Mouse (Mus musculus): ENCODE measurements at regions not wholly inside any gene's neighbourhood (a gene's known extent, or its start where the extent isn't known, plus 50 kb on each side); places are given as distances from the start of the nearest gene placed in this dataset.
"Not testable (repeated sequence)": the region's sequence is repeated elsewhere in the genome, so short reads cannot be mapped to it uniquely, and the experiment has no call there.

DNA sequence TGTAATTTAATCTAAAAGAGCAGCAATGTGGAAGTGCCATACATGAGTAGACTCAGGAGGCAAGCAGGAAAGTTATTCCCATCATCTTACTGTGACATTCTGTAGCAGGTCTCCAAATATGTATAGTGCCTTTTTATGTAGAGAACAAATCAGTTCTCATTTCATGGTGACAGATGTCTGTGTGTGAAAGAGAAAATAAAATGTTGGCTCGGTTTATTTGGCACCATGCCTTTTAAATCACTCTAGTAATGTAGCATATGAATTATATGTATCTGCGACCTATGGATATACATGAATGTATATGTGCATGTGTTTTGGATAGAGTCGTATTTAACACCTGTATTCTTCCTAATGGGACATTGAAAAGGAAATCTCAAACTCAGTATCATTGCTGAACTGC lies 146.2 kb downstream of the Kcnrg start:
- no peak for DNase-seq (ENCODE audit: extremely low read depth, low read depth, low spot score)

DNA sequence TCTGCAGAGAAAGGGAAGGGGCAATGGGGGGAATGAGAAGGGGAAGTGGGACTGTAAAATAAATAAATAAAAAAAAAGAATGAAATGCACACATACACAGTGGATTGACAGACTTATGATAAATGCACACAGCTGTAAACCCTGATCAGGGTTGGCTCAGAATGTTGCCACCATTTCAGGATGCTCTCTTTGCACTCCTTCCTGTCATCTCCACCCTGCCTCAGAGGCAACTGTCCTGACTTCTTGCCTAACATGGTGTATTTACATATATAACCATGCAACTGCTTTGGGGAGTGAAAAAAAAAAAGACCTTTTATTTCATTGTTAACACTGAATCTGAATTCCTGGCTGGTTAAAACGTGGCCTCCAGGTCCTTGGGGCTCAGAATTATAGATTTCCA lies 149.4 kb downstream of the Kcnrg start:
- no peak for DNase-seq (ENCODE audit: extremely low read depth, low read depth, low spot score)

DNA sequence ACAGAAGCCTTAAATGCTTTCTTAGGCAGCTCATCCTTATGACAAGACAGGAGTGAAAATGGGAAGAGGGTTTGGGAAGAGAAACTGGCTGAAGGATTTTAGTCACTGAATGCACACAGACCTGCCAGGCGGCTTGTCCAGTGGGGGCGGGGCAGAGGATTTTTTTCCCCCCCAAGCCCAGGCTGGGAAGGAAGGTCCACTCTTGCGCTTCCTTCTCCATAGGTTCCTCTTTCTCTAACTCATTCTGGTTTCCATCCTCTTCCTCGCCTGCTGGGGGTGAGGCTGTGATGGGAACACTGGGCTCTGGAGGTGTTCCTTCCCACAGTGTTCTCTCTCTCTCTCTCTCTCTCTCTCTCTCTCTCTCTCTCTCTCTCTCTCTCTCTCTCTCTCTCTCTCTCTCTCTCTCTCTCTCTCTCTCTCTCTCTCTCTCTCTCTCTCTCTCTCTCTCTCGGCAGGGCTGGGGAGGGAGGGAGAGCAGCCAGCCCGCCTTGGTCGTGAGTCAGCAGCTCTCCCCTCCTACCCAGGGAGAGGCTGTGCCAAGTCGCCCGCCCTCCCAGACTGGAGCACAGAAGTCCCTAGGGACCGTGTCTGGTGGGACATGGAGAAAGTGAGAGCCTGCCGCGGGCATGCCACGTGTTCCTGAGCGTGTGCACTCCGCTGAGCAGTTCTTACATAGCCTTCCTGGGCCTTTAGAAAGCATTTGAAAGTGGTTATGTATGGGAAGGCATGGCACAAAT lies 150.0 kb downstream of the Kcnrg start:
- DNase-seq (ENCODE audit: extremely low read depth, low read depth, low spot score), result no peak

DNA sequence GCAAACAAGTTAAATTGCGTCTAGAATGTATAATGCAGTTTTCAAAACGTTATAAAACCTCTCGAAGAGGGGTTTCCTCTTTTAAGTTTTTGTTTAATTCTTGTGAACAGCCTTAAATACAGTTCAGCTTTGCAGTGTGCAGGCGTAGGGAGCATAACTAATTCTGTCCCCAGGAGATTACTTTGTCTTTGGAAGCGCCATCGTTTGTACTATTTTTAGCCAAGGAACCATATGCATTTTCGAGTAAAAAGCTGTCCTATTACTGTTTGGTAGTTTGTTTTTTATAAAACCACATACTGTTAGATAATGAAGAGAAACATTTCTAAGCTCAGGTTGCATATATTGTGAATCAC lies 150.5 kb downstream of the Kcnrg start:
- no peak for DNase-seq (ENCODE audit: extremely low read depth, low read depth, low spot score)

DNA sequence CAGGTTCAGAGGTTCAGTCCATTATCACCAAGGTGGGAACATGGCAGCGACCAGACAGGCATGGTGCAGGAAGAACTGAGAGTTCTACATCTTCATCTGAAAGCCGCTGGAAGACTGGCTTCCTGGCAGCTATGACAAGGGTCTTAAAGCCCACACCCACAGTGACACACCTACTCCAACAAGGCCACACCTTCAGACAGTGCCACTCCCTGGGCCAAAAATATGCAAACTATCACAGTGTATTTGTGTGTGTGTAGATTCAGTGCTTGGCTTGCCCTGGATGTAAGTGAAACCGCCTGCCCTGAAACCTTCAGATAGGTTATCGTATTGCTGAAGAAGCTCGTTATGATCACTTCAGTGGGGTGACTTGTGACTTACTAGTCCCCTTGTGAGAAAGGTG lies 151.3 kb downstream of the Kcnrg start:
- DNase-seq (ENCODE audit: extremely low read depth, low read depth, low spot score), result no peak

DNA sequence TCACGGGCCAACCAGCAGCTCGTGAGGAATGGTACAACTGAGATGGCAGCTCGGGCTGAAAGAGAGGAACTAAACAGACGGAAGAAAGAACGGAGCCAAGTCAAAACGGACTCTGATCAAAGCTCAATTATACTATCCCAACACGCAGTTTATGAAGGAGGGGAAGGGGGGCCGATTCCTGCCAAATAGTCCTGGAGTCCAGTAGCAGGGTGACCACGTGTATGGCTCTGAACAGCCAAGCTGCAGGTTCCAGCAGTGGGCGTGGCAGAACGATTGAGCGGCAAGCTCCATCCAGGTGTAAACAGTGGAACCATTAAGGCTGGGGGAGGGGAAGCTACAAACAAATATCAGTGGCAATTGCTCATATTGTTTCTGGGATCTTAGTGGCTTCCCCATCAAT lies 152.9 kb downstream of the Kcnrg start:
- DNase-seq (ENCODE audit: extremely low read depth, low read depth, low spot score), result not testable (repeated sequence)

DNA sequence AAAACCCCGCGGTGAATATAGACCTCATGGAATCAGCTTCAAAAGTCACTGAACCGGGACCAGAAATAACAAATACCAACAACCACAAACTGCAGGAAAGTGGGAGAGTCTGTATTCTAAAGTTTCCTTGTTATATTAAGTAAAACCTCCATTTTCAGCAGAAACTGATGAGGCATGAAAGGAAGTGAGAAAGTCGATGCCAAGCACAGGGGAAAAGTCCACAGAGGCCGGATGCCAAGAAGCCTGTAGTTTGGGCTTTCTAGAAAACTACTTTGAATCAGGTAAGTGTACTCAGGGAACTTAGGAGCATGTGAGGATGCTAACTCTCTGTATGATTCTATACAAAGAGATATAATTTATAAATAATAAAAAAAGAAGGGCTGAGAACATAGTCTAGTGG lies 154.8 kb downstream of the Kcnrg start:
- DNase-seq (ENCODE audit: extremely low read depth, low read depth, low spot score), result no peak

DNA sequence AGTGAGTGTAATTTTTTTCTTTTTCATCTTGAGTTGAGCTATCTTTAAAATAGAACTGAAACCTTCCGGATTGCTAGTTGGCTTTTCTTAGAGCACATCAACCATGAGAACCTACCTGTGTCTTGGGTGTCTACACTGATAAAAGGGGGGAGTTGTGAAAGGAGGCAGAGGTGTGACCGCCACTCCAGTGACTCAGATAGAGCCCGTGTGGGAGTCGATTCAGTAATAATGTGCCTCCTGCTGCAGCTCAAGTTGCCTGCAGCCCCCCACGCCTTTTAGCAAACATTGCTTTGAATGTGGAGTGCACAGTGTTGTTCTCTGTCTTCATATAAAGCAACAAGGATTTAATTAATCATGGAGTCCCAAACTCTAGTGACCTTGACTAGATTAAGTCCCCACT lies 162.6 kb downstream of the Kcnrg start:
- no peak for DNase-seq (ENCODE audit: extremely low read depth, low read depth, low spot score)

DNA sequence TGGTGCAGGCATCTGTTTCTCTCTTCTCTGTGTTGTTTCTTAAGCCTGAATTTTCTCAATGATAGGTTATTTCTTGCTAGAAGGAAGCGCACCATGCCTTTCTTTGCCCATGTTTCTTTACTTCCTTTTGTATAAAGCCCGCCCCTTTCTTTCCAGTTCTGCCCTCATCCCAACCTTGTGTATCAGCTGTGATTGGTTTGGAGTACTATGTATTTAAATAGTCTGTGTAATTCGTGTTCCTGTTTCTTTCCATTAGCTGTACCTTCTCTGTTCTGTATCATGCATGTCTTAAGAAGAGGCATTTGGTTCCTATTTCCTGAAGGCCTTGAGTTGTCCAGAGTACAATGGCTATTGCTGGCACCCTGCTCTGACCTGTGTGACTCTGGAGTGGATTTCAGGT lies 166.9 kb downstream of the Kcnrg start:
- DNase-seq (ENCODE audit: extremely low read depth, low read depth, low spot score), result no peak

DNA sequence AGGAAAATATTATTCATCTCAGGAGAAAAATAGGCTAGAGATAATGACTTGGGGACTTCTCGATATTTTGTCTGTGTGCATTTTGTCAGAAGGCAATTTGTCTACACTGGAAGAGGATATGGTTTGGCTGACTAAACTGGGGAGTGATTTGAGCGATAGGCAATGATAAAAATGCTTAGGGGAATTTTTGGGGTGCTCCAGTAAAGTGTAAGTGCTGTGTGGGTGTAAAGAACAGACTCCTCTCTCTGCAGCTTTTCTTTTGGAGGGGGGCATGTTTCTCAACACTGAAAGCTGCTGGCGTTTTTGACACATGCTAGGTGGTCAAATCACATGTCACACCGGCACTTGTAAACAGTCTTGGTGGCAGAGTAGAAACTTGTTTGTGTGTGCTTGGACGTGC lies 171.4 kb downstream of the Kcnrg start:
- no peak for DNase-seq (ENCODE audit: extremely low read depth, low read depth, low spot score)

DNA sequence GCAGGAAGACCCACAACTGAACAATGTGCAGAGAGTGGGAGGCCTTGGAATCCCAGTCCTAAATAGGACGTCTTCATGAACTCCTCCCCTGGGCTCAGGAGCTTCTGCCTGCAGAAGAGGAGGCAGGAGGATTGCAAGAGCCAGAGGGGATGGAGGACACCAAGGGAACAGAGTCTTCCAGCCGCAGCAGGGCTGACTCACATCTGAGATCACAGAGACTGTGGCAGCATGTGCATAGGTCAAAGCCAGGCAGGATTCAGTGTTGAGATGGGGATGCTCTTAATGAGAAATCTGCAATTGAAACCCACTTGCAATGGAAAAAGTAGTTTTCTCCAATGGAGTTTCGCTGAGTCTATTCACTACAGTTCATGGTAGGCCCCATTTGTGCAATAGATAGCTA lies 175.9 kb downstream of the Kcnrg start:
- DNase-seq (ENCODE audit: extremely low read depth, low read depth, low spot score), result no peak

DNA sequence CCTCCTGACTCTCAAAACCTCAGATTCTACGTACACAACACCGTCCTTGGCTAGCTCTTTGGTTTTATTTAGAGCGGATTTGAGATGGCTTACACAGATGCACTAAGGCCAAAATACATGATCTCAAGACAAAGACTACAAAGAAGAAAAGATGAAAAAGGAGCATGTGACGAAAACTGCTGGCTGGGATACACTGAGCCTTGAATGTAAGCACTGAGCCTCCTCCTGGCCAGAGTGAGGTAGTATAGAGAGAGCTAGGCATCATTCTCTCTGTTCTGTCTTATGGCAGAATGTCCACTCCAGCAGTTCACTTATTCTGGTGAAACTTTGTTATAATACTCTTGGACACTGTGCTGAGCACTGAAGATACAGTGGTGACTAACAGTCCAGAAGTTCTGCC lies 177.4 kb downstream of the Kcnrg start:
- no peak for DNase-seq (ENCODE audit: extremely low read depth, low read depth, low spot score)

DNA sequence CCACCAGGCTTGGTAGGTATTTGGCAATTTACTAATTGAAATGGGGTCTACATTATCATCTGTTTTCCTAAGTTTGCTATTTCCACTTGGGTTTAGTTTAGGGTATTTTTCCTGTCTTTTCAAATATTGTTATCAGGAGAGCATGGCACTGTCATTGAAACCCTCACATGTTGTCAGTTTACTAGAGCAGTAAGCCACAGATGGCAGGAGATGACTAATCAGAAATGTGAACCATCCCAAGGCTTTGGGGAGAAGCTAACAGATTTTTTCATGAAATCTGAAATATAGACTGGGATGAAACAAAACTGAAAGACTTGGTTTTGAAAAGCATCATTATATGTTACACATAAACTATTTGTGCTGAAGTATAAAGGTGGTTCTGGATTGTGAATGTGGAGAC lies 178.8 kb downstream of the Kcnrg start:
- DNase-seq (ENCODE audit: extremely low read depth, low read depth, low spot score), result no peak

DNA sequence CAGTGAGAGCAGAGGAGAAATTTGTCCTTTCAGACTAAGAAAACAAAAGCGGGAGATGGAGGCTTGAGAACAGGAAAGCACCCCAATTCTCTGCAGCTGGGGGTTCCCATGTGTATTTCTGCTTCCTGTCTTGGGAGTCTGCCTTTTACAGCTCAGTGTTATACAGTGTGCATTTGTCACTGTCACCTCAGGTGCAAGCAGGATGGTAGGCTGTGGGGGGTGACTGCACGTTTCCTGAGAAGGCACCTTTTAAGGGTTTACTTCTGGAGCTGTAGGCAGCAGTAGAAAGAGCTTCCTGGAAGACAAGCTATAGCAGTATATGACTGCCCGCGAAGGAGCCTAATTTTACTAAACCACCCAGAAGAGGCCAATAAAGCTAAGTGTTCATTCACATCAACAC lies 180.5 kb downstream of the Kcnrg start:
- DNase-seq (ENCODE audit: extremely low read depth, low read depth, low spot score), result no peak

DNA sequence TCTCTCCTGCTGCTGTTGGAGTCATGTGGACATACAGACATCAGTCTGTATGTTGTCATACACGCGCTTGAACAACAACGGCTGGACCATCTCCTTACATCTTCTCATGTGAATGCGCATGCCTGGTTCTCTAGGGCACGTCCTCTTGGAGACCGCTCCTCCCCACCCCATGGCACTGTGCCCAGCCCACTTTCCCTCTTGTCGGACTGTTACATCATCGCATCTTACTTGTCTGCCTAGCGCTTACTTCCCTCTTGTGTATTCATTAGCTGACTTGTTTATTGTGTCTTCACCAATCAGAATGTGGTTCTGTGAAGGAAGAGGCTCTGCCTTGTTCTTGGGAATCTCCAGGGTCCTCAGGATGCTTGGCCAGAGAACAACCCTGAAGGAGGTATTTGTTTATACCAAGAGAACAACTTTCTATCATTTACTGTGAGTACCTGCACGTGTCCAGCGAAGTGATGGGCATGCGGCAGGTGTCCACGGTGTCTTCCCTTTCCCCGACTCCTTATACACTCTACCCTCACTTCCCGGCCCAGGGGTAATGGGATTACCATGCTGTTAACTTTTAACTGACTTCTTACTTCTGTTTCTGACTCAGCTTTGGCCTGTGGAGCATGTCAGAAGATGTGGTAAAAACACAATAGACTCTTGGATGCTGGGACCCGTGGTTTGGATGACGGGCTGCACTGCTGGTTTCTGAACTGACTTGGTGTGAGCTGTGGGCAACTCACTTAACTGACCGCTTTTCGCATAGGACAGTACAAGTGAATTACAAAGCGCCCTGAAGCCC lies 181.9 kb downstream of the Kcnrg start:
- DNase-seq (ENCODE audit: extremely low read depth, low read depth, low spot score), result no peak

DNA sequence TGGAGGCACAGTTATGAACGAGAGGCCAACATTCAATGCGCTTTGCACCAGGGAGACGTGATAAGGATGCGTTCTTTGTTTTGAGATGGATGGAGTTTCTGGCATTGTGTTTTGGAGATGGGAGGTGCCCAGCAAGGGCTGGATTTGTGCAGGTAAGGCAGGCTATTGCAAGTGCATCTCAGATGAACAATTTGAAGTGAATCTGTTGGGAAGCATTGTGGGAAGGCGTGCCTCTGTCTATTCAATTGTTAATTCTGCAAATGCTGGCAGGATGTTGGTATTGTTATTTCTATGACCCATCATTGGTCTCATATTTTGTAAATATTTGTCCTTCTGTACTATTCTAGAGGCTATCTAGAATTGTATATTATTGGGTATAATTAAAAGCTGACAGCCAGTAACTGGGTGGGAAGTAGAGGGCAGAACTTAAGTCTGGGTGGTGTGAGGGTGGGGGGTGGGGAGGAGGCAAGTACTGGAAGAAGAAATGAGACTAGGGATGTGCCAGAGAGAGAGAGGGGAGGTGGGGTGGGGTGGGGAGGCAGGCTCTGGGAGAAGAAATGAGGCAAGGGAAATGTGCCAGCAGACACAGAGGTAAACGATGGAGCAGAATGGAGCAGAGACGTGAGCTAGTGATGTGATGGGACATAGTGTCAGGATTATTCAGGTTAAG lies 188.9 kb downstream of the Kcnrg start:
- no peak for DNase-seq (ENCODE audit: extremely low read depth, low read depth, low spot score)

DNA sequence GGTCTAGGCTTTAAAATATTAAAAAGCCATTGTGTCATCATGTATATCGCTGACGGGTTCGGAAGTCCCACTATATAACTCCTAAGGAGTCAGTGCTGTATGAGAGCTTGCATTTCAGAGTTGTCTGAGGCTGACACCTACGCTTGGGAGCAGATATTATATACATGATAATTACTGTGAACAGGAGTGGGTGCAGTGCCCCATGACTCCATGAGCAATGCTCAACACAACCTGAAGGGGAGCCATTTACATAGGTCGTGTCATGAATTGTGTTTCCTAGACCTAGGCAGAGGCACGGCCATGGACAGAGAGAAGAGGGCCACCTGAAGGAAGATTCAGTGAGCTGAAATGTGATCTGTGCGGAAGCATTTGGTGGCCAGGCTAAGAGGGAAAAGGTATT lies 189.4 kb downstream of the Kcnrg start:
- DNase-seq (ENCODE audit: extremely low read depth, low read depth, low spot score), result no peak

DNA sequence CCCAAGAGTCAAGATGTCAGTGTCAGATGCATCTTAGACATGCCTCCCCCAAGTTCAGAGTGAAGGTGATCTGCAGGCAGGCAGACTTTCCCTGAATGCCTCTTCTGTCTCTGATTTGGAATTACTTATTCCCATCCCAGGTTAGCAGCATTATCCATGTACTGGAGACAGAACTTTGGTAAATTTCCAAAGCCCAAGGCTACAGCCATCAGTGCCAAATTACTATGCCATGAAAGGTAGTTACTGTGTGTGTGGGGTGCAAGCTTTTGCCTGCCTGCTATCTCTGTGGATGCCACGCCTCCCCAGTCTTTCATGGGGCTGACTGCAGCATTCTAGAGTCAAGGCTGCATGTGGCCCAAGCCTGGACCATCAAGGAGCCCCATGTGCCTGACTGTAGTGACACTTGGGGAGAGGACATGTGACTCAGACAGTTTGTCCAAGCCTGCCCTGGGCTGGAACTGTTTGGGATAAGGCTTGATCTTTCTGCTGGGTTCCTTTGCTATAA lies 196.2 kb downstream of the Kcnrg start:
- DNase-seq (ENCODE audit: extremely low read depth, low read depth, low spot score), result peak; percentile 5

DNA sequence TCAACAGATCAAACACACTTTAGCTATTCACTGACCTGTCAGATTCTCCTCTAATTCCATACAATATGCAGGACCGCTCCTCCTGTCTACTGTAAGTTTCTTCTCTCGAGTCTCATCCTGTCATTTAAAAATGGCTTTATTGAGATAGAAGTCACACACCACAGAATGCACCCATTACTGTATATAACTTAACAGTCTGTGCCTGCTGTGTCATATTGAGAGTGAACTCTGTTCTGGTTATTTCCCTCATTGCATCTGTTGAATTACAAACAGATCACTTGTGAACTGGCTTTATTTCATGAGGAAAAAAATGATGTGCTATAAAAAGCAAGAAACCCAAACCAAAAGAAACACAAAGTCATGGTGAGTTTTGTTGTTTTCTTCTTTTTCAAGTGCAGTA lies 198.2 kb downstream of the Kcnrg start:
- DNase-seq (ENCODE audit: extremely low read depth, low read depth, low spot score), result no peak

DNA sequence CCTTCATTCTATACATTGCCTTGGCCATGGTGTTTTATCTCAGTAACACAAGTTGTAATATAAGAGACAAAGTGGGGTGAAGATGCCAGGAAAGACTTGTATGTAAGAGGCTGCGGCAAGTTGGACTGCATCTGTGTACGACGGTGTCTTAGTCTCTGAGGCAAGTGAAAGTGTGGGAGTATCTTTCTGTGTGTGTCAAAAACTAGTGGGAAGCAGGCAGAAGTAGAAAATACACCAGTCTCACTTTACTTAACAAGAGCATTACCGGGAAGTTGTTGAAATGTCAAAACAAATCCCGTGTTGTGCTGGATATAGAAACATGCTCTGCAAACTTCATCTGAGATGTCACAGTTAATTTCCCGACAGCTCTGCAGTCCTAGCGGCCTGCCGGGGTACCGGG lies 200.9 kb downstream of the Kcnrg start:
- DNase-seq (ENCODE audit: extremely low read depth, low read depth, low spot score), result no peak

DNA sequence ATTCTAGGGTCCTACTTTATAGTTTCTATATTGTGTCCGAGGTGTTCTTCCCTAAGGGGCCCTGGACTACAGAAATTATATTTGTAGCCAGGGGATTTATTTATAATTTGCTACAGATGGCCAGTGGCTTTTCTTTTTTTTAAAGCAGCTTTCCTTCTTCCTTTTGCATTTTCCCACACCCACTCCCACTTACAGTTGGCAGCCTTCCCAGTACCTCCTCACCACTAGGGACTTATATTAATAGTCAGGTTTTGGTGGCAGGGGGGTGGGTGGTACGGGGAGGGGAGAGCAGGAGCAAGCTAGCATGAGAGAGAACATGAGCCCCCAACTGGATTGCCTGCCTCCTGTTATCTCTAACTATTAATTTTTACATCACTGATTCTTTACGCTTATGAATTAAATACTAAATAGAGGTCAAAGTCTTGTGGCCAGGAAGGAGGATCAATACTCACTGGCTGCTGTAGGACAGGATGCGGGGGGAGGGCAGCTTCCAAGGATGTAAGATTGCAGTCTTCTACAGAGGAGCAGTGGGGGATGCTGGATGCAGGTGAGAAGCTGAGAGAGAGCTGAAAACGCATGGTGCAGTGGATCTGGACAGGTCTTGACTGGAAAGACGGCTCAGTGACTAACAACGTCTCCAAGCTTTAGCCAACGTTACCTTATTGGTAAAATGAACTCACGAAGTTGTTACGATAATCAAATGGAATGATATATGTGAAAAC lies 202.6 kb downstream of the Kcnrg start:
- DNase-seq (ENCODE audit: extremely low read depth, low read depth, low spot score), result no peak

Data from fat pad, adult 2 months (tissue).